Mouse (Mus musculus): ENCODE measurements around the gene Ero1l. TPM values are rescaled to one million over a fixed set of nuclear protein-coding genes. Genes with fewer than 3 reads are reported as not detected.
A peak's percentile ranks its signal among the peaks of the same experiment; 100 is the strongest.

Ero1l gene
- polyA plus RNA-seq (2016; fragmentation: Nextera tagmentation; extraction: Ambion mirVana), result 33.2 and 34.6 TPM in 2 replicates

DNA sequence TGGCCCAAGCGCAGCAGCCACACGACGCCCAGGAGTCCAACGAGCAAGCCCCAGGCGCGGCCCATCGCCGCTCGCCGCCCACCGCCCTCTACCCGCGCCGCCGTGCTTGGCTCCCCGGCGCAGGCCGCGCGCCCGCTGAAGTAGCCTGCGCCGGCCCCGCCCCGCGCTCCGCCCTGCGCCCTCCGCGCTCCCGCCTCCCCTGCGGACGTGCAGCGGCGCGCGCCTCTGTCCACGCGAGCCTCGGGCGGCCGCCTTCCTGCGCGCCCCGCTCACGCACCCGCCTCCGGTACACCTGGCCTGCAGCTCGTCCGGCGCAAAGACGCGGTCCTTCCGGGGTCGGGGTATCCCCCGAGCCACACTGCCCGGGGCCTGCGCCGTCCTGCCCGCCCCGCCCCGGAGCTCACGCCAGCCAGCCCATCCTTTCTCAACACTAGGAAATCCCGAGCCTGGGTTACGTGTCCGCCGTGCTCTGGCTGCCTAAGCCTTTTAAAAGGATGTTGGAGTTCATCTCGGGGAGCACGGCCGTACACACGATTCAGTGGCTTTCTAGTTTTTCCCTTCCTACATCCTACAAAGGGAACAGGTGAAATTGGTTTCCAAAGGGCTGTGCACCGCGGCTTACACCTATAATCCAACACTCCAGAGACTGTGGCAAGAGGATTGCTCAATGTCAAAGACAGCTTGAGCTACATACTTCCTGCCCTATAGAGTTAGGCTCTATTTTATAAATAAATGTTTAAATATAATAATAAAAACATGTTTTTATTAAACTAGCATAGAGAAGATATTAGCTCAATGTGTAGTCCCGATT lies at the start of gene Ero1l:
TSS of gene Ero1l (minus strand) at position 346 of the 811 bp plus-strand sequence.
- Histone ChIP-seq H3K4me3 (peak within 1 kb of the TSS; percentile 78), H3K27me3 (no peaks in the 10 kb centered on the region), H3K4me2 (replicated peaks) (peak within 1 kb of the TSS; percentile 72), H3K27ac (peak within 1 kb of the TSS; percentile 86), H3K36me3 (no peaks in the 10 kb centered on the region), H3K9ac (peak within 1 kb of the TSS; percentile 93), H3K4me1 (0 out of 2 replicates have a peak, but pooled peaks cover 7% of the 10 kb centered on the region), H3K9me3 (no peaks in the 10 kb centered on the region)
- 2% methylated on average over 74 of the region's 74 CpGs for WGBS
- peak; percentile 93 for ATAC-seq (ENCODE audit: insufficient number of reproducible peaks, insufficient read depth, low FRiP score, low TSS enrichment)

DNA sequence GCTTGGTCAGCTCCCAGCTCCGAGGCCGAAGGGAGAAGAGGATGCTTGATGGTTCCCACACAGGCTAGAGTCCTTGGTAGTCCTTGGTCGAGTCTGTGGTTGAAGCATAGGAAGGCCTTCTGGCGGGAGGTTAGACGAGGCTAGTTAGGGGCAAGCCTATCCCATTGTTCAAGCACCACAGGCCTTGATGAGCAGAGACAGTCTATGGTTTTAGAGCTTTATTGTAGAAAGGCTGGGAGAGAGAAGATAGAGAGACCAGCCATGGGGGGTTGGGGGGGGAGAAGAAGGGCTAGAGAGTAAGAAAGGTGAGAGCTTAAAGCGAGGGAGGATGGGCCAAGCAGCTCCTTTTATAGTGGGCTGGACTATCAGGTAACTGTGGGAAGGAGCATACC lies 46.6 kb upstream of the Ero1l start:
- Histone ChIP-seq H3K4me3 (no peak overlapping the region), H3K36me3 (peaks cover 16% of the 10 kb centered on the region), H3K4me1 (0 out of 2 replicates have a peak, but pooled peaks cover 5% of the 10 kb centered on the region), H3K27me3 (no peaks in the 10 kb centered on the region), H3K9me3 (0 out of 2 replicates have a peak, but pooled peaks cover 4% of the 10 kb centered on the region), H3K4me2 (replicated peaks) (no peak overlapping the region), H3K27ac (no peak overlapping the region), H3K9ac (no peak overlapping the region)
- ATAC-seq (ENCODE audit: insufficient number of reproducible peaks, insufficient read depth, low FRiP score, low TSS enrichment), result no peak
- WGBS, result 84% methylated on average over 6 of the region's 6 CpGs

DNA sequence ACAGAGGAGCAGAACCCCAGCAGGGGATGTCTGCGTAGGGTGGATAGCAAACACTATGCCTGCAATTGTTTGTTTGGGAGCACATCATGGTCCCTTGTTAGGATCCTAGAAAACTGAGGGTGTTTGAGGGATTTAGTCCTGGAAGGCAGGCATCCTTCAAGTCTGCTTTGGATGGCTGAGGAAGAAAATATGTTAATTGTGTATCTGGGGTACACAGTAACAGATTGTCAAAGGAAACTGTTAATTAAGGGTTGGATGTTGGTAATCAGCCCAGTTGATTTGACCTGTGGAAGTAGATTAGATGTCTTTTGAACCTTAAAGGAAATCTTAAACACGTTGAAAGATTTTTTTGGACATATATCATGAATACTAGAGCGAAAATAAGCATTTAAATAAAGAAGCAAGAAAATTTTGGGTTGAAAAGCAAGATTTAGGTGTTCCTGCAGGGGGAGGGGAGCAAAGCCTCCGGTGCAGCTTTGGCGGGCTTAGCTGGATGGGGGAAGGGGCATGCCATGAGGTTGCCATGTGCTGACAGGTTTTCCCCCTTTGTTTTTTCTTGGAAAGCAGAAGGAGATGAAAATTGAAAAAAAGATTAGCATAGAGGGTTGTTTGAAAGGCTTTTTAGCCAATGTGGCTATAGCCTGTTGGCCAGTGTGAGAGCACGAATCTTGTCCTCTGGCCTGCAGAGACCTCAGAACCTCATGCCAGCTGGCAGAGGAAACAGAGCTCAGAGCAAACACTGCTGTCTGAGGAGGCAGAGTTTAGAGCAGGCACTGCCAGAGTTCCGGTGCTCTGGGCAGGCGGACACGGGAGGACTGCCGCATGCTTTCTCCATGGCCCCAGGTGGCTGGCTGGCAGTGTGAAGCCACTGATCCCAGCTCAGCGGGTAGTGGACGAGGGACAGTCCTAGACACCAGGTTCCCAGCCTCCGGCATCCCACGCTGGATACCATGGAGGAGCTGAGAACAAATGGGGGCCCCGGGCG lies 45.9 kb upstream of the Ero1l start:
- H3K36me3 ChIP-seq, result peaks cover 9% of the 10 kb centered on the region
- no peak for ATAC-seq (ENCODE audit: insufficient number of reproducible peaks, insufficient read depth, low FRiP score, low TSS enrichment)
- no peaks in the 10 kb centered on the region for H3K27me3 ChIP-seq
- no peak overlapping the region for H3K9ac ChIP-seq
- H3K4me1 ChIP-seq, result 0 out of 2 replicates have a peak, but pooled peaks cover 5% of the 10 kb centered on the region
- 0 out of 2 replicates have a peak, but pooled peaks cover under 1% of the 10 kb centered on the region for H3K9me3 ChIP-seq
- WGBS, result 77% methylated on average over 16 of the region's 16 CpGs
- H3K27ac ChIP-seq, result no peak overlapping the region
- no peak overlapping the region for H3K4me2 ChIP-seq (replicated peaks)
- no peak overlapping the region for H3K4me3 ChIP-seq

DNA sequence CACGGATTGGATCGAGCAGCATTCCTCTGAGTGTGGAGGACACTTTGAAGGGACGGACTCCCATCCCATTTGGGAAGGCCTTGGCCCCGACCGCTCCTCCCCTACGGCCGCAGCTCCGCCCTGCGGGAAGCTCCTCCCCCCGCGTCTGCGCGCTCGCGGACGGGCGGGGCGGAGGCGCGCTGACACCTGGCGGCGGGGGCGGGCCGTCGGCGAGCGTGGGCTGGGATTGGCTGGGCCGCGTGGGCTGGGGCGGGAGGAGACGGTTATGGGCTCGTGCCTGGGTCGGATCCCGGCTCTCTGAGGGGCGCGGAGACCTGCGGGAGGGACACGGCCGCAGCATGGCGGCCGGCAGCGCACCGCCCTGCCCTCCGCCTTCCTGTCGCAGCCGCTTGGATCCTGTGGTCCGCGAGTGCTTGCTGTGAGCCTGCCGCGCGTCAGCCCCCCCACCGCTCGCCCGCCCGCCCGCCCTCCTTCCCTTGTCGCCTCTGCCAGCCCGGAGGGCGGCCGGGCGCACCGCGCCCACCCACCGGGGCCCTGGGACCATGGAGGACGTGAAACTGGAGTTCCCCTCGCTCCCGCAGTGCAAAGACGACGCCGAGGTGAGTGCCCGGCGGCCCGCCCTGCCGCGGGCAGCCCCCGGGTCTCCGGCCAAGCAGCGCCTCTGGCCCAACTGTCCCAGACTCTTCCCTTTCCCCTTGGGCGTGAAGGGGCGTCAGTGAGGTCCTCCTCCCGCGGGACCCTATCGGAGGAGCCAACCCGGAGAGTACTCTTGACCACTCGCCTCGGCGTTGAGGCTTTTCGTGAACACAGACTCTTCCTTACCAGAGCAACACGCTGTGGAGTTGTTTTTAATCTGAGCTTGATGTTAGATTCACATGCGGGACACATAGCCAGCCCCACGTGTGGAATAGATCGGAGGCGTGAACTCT lies 32.6 kb upstream of the Ero1l start, which contains the start of gene Styx:
TSS of gene Styx (plus strand) at position 163 of the 929 bp plus-strand sequence.
- peak within 1 kb of the TSS; percentile 81 for H3K27ac ChIP-seq

DNA sequence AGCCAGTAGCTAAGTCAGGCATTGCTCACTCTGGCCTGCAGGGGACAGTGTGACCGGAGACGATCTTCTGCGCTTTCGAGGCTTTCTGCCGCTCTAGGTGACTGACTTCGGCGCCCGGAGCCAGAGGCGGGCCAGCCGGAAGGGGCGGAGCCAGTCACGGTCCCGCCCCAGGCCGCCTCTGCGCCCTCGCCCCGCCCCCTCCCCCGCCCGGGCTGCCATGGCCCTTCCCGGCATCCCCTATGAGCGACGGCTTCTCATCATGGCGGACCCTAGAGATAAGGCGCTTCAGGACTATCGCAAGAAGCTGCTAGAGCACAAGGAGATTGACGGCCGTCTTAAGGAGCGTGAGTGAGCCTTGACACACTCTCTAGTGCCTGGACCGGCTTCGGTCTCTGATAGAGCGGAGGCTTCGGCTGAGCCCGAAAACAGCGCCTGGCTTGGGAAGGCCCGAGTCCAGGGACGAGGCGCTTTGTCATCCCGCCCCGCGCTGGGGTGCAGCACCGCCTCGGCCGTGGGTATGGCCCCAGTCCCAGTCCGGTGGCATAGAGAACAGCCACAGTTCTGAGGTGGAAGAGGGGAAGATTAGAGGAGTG lies 11.1 kb upstream of the Ero1l start, which contains the start of gene Psmc6:
TSS of gene Psmc6 (plus strand) at position 200 of the 593 bp plus-strand sequence.
- peak within 1 kb of the TSS; percentile 55 for H3K4me2 ChIP-seq (replicated peaks)
- H3K9ac ChIP-seq, result peak within 1 kb of the TSS; percentile 88
- peak within 1 kb of the TSS; percentile 89 for H3K4me3 ChIP-seq
- H3K36me3 ChIP-seq, result peaks cover 17% of the 10 kb centered on the region
- under 1% methylated on average over 44 of the region's 44 CpGs for WGBS
- no peaks in the 10 kb centered on the region for H3K27me3 ChIP-seq
- peak; percentile 94 for ATAC-seq (ENCODE audit: insufficient number of reproducible peaks, insufficient read depth, low FRiP score, low TSS enrichment)
- peak within 1 kb of the TSS; percentile 85 for H3K27ac ChIP-seq
- H3K4me1 ChIP-seq, result peaks cover 8% of the 10 kb centered on the region; the same call in 1 of the 2 replicates
- no peaks in the 10 kb centered on the region for H3K9me3 ChIP-seq

More for the DNA sequence above, 32.6 kb upstream of the Ero1l start, which contains the start of gene Styx:
- no peaks in the 10 kb centered on the region for H3K9me3 ChIP-seq
- WGBS, result under 1% methylated on average over 68 of the region's 93 CpGs
- H3K4me1 ChIP-seq, result peaks cover 11% of the 10 kb centered on the region; the same call in 1 of the 2 replicates
- peak; percentile 99 for ATAC-seq (ENCODE audit: insufficient number of reproducible peaks, insufficient read depth, low FRiP score, low TSS enrichment)
- H3K4me2 ChIP-seq (replicated peaks), result peak within 1 kb of the TSS; percentile 63
- H3K36me3 ChIP-seq, result peaks cover 24% of the 10 kb centered on the region
- peak within 1 kb of the TSS; percentile 61 for H3K4me3 ChIP-seq
- peak within 1 kb of the TSS; percentile 63 for H3K9ac ChIP-seq
- H3K27me3 ChIP-seq, result no peaks in the 10 kb centered on the region

DNA sequence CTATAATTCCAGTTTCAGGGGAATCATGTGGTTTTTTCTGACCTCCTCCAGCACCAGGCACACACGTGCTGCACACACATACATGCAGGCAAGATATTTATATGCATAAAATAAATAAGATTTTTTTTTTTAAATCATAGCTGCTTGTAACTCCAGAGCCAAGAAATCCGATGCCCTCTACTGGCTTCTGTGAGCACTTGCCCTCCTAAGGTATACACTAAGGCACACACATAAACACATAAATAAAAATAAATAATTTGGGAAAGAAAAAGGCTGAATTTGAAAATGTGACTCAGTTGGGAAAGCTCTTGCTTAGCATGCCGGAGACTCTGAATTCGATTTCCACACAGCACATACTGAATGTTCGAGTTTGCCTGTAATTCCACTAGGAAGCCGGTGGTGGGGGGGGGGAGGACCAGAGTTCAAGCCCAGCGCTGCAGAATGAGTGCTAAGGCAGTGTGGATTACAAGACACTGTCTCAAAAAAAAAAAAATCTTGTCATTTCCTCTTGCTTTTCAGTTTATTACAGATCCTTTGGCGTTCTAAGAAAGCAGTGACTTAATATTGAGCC lies 10.5 kb upstream of the Ero1l start:
- Histone ChIP-seq H3K4me3 (peak overlapping the region; percentile 89), H3K36me3 (peaks cover 15% of the 10 kb centered on the region), H3K9ac (0 out of 2 replicates have a peak overlapping the region, but pooled peaks have one; percentile 88), H3K4me1 (peaks cover 8% of the 10 kb centered on the region; the same call in 1 of the 2 replicates), H3K27me3 (no peaks in the 10 kb centered on the region), H3K9me3 (no peaks in the 10 kb centered on the region), H3K27ac (no peak overlapping the region), H3K4me2 (replicated peaks) (peak overlapping the region; percentile 55)
- ATAC-seq (ENCODE audit: insufficient number of reproducible peaks, insufficient read depth, low FRiP score, low TSS enrichment), result no peak
- WGBS, result 12% methylated on average over 8 of the region's 8 CpGs

DNA sequence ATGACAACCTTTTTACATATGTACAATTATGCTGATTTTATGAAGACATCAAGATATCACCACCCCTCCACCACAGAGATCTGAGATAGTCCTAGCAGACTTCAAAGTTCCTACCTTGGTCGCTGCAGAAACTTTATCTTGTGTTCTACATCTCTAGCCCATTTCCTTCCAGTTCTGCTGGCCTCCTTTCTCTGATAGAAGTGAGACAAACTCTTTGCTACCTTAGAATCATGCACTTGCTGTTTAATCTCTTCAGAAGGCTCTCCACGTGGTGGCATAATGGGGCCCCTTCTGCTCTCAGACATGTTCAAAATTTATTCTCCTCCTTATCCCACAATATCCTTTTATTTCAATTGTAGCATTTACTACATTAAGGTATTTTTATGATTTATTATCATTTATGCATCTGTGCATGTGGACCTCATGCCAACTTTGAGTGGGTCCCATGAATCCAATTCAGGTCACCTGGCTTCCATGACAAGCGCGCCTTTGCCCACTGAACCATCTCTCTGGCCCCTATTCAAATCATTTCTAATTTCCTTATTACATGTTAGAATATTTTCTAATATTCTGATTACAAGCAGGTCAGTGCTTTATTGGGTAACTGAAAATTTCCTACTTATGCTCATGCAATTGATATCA lies 9.6 kb upstream of the Ero1l start:
- ATAC-seq (ENCODE audit: insufficient number of reproducible peaks, insufficient read depth, low FRiP score, low TSS enrichment), result no peak
- Histone ChIP-seq H3K4me3 (no peak overlapping the region), H3K9ac (no peak overlapping the region), H3K36me3 (peaks cover 13% of the 10 kb centered on the region), H3K9me3 (no peaks in the 10 kb centered on the region), H3K27me3 (no peaks in the 10 kb centered on the region), H3K4me1 (peaks cover 8% of the 10 kb centered on the region; the same call in 1 of the 2 replicates), H3K4me2 (replicated peaks) (no peak overlapping the region), H3K27ac (no peak overlapping the region)
- WGBS, result 84% methylated on average over 4 of the region's 4 CpGs

DNA sequence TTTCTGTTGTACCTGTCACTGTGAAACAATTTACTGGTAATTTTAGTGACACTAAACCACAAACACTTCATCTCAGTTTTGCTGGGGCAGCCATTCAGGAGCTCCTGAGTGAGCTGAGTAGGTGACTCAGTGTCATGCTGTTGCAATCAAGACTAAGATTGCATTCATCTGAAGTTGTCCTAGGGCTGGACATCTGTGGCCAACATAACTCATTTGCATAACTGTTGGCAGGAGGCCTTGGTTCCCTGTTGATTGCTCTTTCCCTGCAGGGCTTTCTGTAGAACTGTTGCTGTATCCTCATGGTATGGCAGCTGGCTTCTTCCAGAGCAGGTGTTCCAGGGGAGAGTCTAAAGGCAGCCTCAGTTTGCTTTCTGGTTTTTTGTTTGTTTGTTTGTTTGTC lies 6.9 kb upstream of the Ero1l start:
- H3K4me2 ChIP-seq (replicated peaks), result no peak overlapping the region
- H3K27ac ChIP-seq, result no peak overlapping the region
- no peaks in the 10 kb centered on the region for H3K4me1 ChIP-seq
- no peaks in the 10 kb centered on the region for H3K9me3 ChIP-seq
- ATAC-seq (ENCODE audit: insufficient number of reproducible peaks, insufficient read depth, low FRiP score, low TSS enrichment), result no peak
- no peaks in the 10 kb centered on the region for H3K36me3 ChIP-seq
- H3K9ac ChIP-seq, result no peak overlapping the region
- no peak overlapping the region for H3K4me3 ChIP-seq
- H3K27me3 ChIP-seq, result no peaks in the 10 kb centered on the region

DNA sequence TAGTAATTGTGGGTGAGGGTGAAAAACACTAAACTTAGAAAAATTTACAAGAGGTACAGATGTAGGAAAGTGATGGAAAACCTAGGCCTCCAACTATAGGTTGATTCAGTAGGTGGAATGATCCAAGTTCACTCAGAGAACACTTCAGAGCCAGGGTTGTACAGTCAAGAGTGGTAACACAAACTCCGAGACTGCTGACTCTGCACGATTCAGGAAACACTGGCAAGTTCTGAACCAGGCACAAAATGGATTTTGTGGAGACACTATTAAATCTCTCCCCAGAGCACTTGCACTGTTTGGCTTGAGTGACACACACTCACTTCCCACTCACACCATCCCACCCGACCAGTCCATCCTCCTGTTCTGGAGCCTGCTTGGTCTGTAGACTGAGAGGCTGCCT lies 4.7 kb upstream of the Ero1l start:
- Histone ChIP-seq H3K4me2 (replicated peaks) (no peak overlapping the region), H3K27ac (no peak overlapping the region), H3K36me3 (no peaks in the 10 kb centered on the region), H3K4me1 (no peaks in the 10 kb centered on the region), H3K4me3 (no peak overlapping the region), H3K9me3 (no peaks in the 10 kb centered on the region), H3K9ac (no peak overlapping the region), H3K27me3 (no peaks in the 10 kb centered on the region)
- whole genome bisulfite sequencing, result 78% methylated on average over 3 of the region's 3 CpGs
- no peak for ATAC-seq (ENCODE audit: insufficient number of reproducible peaks, insufficient read depth, low FRiP score, low TSS enrichment)

DNA sequence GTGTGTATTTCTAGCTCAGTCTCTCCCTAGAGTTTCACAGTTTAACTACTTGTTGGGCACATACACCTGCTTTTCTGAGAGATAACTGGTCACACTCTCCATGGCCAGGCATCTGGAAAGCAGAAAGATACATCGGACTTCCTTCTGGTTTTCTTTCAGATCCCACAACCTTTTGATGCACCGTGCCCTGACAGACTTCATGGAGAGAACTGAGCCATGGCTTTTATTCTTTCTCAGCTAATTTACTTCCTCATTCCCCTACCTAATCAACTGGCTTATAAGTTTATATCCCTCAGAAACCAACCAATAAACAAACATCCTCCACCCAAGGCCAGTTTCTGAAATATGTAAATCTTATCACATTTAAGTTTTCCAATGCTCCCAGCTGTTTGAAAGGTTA lies 3.9 kb upstream of the Ero1l start:
- Histone ChIP-seq H3K27ac (no peak overlapping the region), H3K36me3 (no peaks in the 10 kb centered on the region), H3K27me3 (no peaks in the 10 kb centered on the region), H3K4me3 (no peak overlapping the region), H3K4me1 (0 out of 2 replicates have a peak, but pooled peaks cover under 1% of the 10 kb centered on the region), H3K9ac (no peak overlapping the region), H3K4me2 (replicated peaks) (no peak overlapping the region), H3K9me3 (no peaks in the 10 kb centered on the region)
- 94% methylated on average over 2 of the region's 2 CpGs for WGBS
- no peak for ATAC-seq (ENCODE audit: insufficient number of reproducible peaks, insufficient read depth, low FRiP score, low TSS enrichment)
